Mouse (Mus musculus) hindbrain, embryonic 13.5 days (tissue): Measurements from ENCODE around the gene Aldh4a1. TPM values are rescaled to one million over a fixed set of nuclear protein-coding genes. Genes with fewer than 3 reads are reported as not detected.
A peak's percentile ranks its signal among the peaks of the same experiment; 100 is the strongest.

ENCODE experiments used
- ATAC-seq: fragments of 200-750 bp; cut with Nextera tagmentation; 2 replicates; pipeline ENCODE4 v1.8.0; 2017; ENCODE audit warnings: moderate TSS enrichment; ENCODE audit not compliant: low FRiP score
- H3K27ac ChIP-seq: fragments of 300-500 bp; sonication (generic); 2 replicates; pipeline ENCODE4 v1.5.1; 2015; ENCODE audit warnings: inconsistent platforms, mild to moderate bottlenecking, moderate library complexity
- H3K27me3 ChIP-seq: fragments of 300-500 bp; sonication (generic); 2 replicates; pipeline ENCODE4 v1.6.1; 2015; ENCODE audit warnings: mild to moderate bottlenecking, inconsistent platforms
- H3K36me3 ChIP-seq: fragments of 300-500 bp; sonication (generic); 2 replicates; pipeline ENCODE4 v1.6.1; 2015; ENCODE audit warnings: mild to moderate bottlenecking, inconsistent platforms
- H3K4me1 ChIP-seq: fragments of 300-500 bp; sonication (generic); replicated peaks from 2 replicates; pipeline ENCODE4 v1.6.1; 2015; ENCODE audit warnings: inconsistent platforms
- H3K4me2 ChIP-seq: fragments of 300-500 bp; sonication (generic); 2 replicates; pipeline ENCODE4 v1.6.1; 2015; ENCODE audit warnings: inconsistent platforms, mild to moderate bottlenecking, moderate library complexity
- H3K4me3 ChIP-seq: fragments of 300-500 bp; sonication (generic); 2 replicates; pipeline ENCODE4 v1.5.1; 2015; ENCODE audit warnings: mild to moderate bottlenecking, inconsistent platforms
- H3K9ac ChIP-seq: fragments of 300-500 bp; sonication (generic); 2 replicates; pipeline ENCODE4 v1.6.1; 2015; ENCODE audit warnings: mild to moderate bottlenecking, inconsistent platforms
- H3K9me3 ChIP-seq: fragments of 300-500 bp; sonication (generic); 2 replicates; pipeline ENCODE4 v1.6.1; 2016; ENCODE audit warnings: inconsistent platforms
- WGBS: fragments of 180-500 bp; shearing (Covaris S2); methylation state at CpG from one replicate; pipeline ENCODE4 v1.1.7; 2015; 5-methylcytosine and 5-hydroxymethylcytosine counted together
- polyA plus RNA-seq: library from polyadenylated mRNA; unstranded; fragments of >200 nt; fragmentation: Nextera tagmentation; extraction: Ambion mirVana; gene quantifications from 2 replicates; pipeline ENCODE4 v1.2.1, GENCODE M21; 2015

Gene Aldh4a1
- polyA plus RNA-seq, 1 experiment from 2014 or later, result 21.8 TPM

GRCm38 (mm10) chr4:139594062-139594461, 28.6 kb upstream of the Aldh4a1 start:
- no peak overlapping the region for H3K4me2 ChIP-seq
- ATAC-seq, result no peak
- peaks cover 60% of the 10 kb centered on the region for H3K4me1 ChIP-seq
- H3K27ac ChIP-seq, result no peak overlapping the region
- H3K4me3 ChIP-seq, result no peak overlapping the region
- H3K9ac ChIP-seq, result no peak overlapping the region
- 61% methylated on average over 3 of the region's 3 CpGs for WGBS
- no peaks in the 10 kb centered on the region for H3K36me3 ChIP-seq
- 0 out of 2 replicates have a peak, but pooled peaks cover 4% of the 10 kb centered on the region for H3K27me3 ChIP-seq
- H3K9me3 ChIP-seq, result no peaks in the 10 kb centered on the region

- H3K4me3 ChIP-seq, result no peak overlapping the region
- peak; percentile 9; the same call in 1 of the 2 replicates for ATAC-seq
- 0 out of 2 replicates have a peak, but pooled peaks cover 4% of the 10 kb centered on the region for H3K27me3 ChIP-seq
- H3K4me2 ChIP-seq, result no peak overlapping the region
- peaks cover 68% of the 10 kb centered on the region for H3K4me1 ChIP-seq
- peak overlapping the region; percentile 61 for H3K9ac ChIP-seq
- 15% methylated on average over 9 of the region's 9 CpGs for WGBS
- no peaks in the 10 kb centered on the region for H3K9me3 ChIP-seq
- H3K36me3 ChIP-seq, result no peaks in the 10 kb centered on the region
- peak overlapping the region; percentile 87 for H3K27ac ChIP-seq
These were observed 26.0 kb upstream of the Aldh4a1 start for GRCm38 (mm10) chr4:139596715-139597114.

GRCm38 (mm10) chr4:139597286-139598284, 25.1 kb upstream of the Aldh4a1 start:
- H3K4me2 ChIP-seq, result no peak overlapping the region
- no peaks in the 10 kb centered on the region for H3K36me3 ChIP-seq
- H3K4me3 ChIP-seq, result no peak overlapping the region
- 0 out of 2 replicates have a peak, but pooled peaks cover 4% of the 10 kb centered on the region for H3K27me3 ChIP-seq
- peak overlapping the region; percentile 61 for H3K9ac ChIP-seq
- no peaks in the 10 kb centered on the region for H3K9me3 ChIP-seq
- ATAC-seq, result 0 out of 2 replicates have a peak, but pooled peaks have one; percentile 11
- peaks cover 77% of the 10 kb centered on the region for H3K4me1 ChIP-seq
- WGBS, result 64% methylated on average over 20 of the region's 20 CpGs
- peak overlapping the region; percentile 87 for H3K27ac ChIP-seq

- Histone ChIP-seq H3K27ac (peak overlapping the region; percentile 87), H3K36me3 (no peaks in the 10 kb centered on the region), H3K27me3 (0 out of 2 replicates have a peak, but pooled peaks cover 4% of the 10 kb centered on the region), H3K4me3 (no peak overlapping the region), H3K9me3 (no peaks in the 10 kb centered on the region), H3K4me1 (peaks cover 81% of the 10 kb centered on the region), H3K9ac (0 out of 2 replicates have a peak overlapping the region, but pooled peaks have one; percentile 43), H3K4me2 (peak overlapping the region; percentile 43)
- WGBS, result 38% methylated on average over 13 of the region's 13 CpGs
- ATAC-seq, result no peak
These were observed 24.3 kb upstream of the Aldh4a1 start for GRCm38 (mm10) chr4:139598356-139598755.

GRCm38 (mm10) chr4:139598950-139599518, 23.6 kb upstream of the Aldh4a1 start:
- Histone ChIP-seq H3K4me2 (peak overlapping the region; percentile 43), H3K4me1 (peaks cover 81% of the 10 kb centered on the region), H3K36me3 (no peaks in the 10 kb centered on the region), H3K9ac (peak overlapping the region; percentile 43; the same call in 1 of the 2 replicates), H3K9me3 (no peaks in the 10 kb centered on the region), H3K27me3 (0 out of 2 replicates have a peak, but pooled peaks cover 4% of the 10 kb centered on the region), H3K4me3 (peak overlapping the region; percentile 2), H3K27ac (peak overlapping the region; percentile 87)
- ATAC-seq, result peak; percentile 58
- 1% methylated on average over 12 of the region's 12 CpGs for WGBS

- Histone ChIP-seq H3K4me3 (no peak overlapping the region), H3K36me3 (peaks cover 22% of the 10 kb centered on the region), H3K4me1 (peaks cover 60% of the 10 kb centered on the region), H3K27ac (no peak overlapping the region; the same call in none of the 2 replicates), H3K4me2 (no peak overlapping the region), H3K9me3 (no peaks in the 10 kb centered on the region), H3K27me3 (no peaks in the 10 kb centered on the region), H3K9ac (no peak overlapping the region)
- 68% methylated on average over 7 of the region's 7 CpGs for WGBS
- ATAC-seq, result no peak
These were observed 20.9 kb upstream of the Aldh4a1 start for GRCm38 (mm10) chr4:139601519-139602356.

- Histone ChIP-seq H3K9ac (no peak within 1 kb of the TSS), H3K36me3 (peaks cover 31% of the 10 kb centered on the region), H3K4me3 (no peak within 1 kb of the TSS), H3K27me3 (no peaks in the 10 kb centered on the region), H3K9me3 (no peaks in the 10 kb centered on the region), H3K27ac (no peak within 1 kb of the TSS), H3K4me2 (no peak within 1 kb of the TSS), H3K4me1 (peaks cover 52% of the 10 kb centered on the region)
- WGBS, result 50% methylated on average over 14 of the region's 14 CpGs
- ATAC-seq, result no peak
These were observed 20.1 kb upstream of the Aldh4a1 start, which contains the start of gene Gm21969 for GRCm38 (mm10) chr4:139602357-139603244. Gene Gm21969, plus strand, starts transcription at chr4:139603186.

GRCm38 (mm10) chr4:139605216-139605615, 17.4 kb upstream of the Aldh4a1 start:
- Histone ChIP-seq H3K9ac (no peak overlapping the region), H3K9me3 (no peaks in the 10 kb centered on the region), H3K27me3 (no peaks in the 10 kb centered on the region), H3K4me1 (peaks cover 25% of the 10 kb centered on the region), H3K36me3 (peaks cover 44% of the 10 kb centered on the region), H3K27ac (no peak overlapping the region), H3K4me3 (no peak overlapping the region), H3K4me2 (no peak overlapping the region)
- WGBS, result 86% methylated on average over 11 of the region's 11 CpGs
- no peak for ATAC-seq

- no peak overlapping the region for H3K27ac ChIP-seq
- peaks cover 17% of the 10 kb centered on the region for H3K4me1 ChIP-seq
- no peak overlapping the region for H3K4me2 ChIP-seq
- H3K4me3 ChIP-seq, result no peak overlapping the region
- ATAC-seq, result no peak
- H3K9me3 ChIP-seq, result no peaks in the 10 kb centered on the region
- peaks cover 44% of the 10 kb centered on the region for H3K36me3 ChIP-seq
- H3K27me3 ChIP-seq, result no peaks in the 10 kb centered on the region
- no peak overlapping the region for H3K9ac ChIP-seq
- 89% methylated on average over 5 of the region's 5 CpGs for WGBS
These were observed 15.9 kb upstream of the Aldh4a1 start for GRCm38 (mm10) chr4:139606732-139607131.

- peaks cover 4% of the 10 kb centered on the region for H3K4me1 ChIP-seq
- WGBS, result 74% methylated on average over 4 of the region's 4 CpGs
- no peak overlapping the region for H3K4me2 ChIP-seq
- no peak overlapping the region for H3K9ac ChIP-seq
- H3K36me3 ChIP-seq, result peaks cover 55% of the 10 kb centered on the region
- H3K4me3 ChIP-seq, result no peak overlapping the region
- H3K27ac ChIP-seq, result no peak overlapping the region
- ATAC-seq, result no peak
- H3K9me3 ChIP-seq, result 0 out of 2 replicates have a peak, but pooled peaks cover 4% of the 10 kb centered on the region
- no peaks in the 10 kb centered on the region for H3K27me3 ChIP-seq
These were observed 13.7 kb upstream of the Aldh4a1 start for GRCm38 (mm10) chr4:139608975-139609374.

GRCm38 (mm10) chr4:139610954-139611353, 11.7 kb upstream of the Aldh4a1 start:
- H3K27ac ChIP-seq, result peak overlapping the region; percentile 48; the same call in 1 of the 2 replicates
- no peak overlapping the region for H3K4me2 ChIP-seq
- H3K4me3 ChIP-seq, result no peak overlapping the region
- no peak overlapping the region for H3K9ac ChIP-seq
- no peak for ATAC-seq
- H3K9me3 ChIP-seq, result 0 out of 2 replicates have a peak, but pooled peaks cover 4% of the 10 kb centered on the region
- H3K27me3 ChIP-seq, result no peaks in the 10 kb centered on the region
- H3K4me1 ChIP-seq, result peaks cover 16% of the 10 kb centered on the region
- 48% methylated on average over 6 of the region's 6 CpGs for WGBS
- peaks cover 56% of the 10 kb centered on the region for H3K36me3 ChIP-seq
